Mouse (Mus musculus): ENCODE measurements around the gene Ndufb10. TPM values are rescaled to one million over a fixed set of nuclear protein-coding genes. Genes with fewer than 3 reads are reported as not detected.

Gene Ndufb10
- polyA plus RNA-seq (2016; fragmentation: Nextera tagmentation; extraction: Ambion mirVana): 206 and 217 TPM in 2 replicates

GRCm38 (mm10) chr17:24724184-24724583 lies at the start of gene Ndufb10:
Ndufb10 (minus strand) TSS chr17:24724478.
- Histone ChIP-seq H3K27me3 (peaks cover 3% of the 10 kb centered on the region; the same call in 1 of the 2 replicates), H3K4me1 (replicated peaks) (peaks cover 26% of the 10 kb centered on the region), H3K9ac (replicated peaks) (peak within 1 kb of the TSS; percentile 88), H3K4me2 (peak within 1 kb of the TSS; percentile 82), H3K36me3 (peaks cover 18% of the 10 kb centered on the region), H3K27ac (peak within 1 kb of the TSS; percentile 80), H3K4me3 (replicated peaks) (peak within 1 kb of the TSS; percentile 81), H3K9me3 (no peaks in the 10 kb centered on the region)
- under 1% methylated on average over 30 of the region's 30 CpGs for WGBS
- peak; percentile 65 for ATAC-seq (ENCODE audit: insufficient number of reproducible peaks, insufficient read depth, low FRiP score, low TSS enrichment, low read depth)

- Histone ChIP-seq H3K4me3 (replicated peaks) (no peak overlapping the region), H3K9me3 (0 out of 2 replicates have a peak, but pooled peaks cover 6% of the 10 kb centered on the region), H3K27me3 (no peaks in the 10 kb centered on the region), H3K36me3 (no peaks in the 10 kb centered on the region), H3K27ac (no peak overlapping the region), H3K9ac (replicated peaks) (no peak overlapping the region), H3K4me2 (no peak overlapping the region), H3K4me1 (replicated peaks) (peaks cover 11% of the 10 kb centered on the region; the same call in 1 of the 2 replicates)
- ATAC-seq (ENCODE audit: insufficient number of reproducible peaks, insufficient read depth, low FRiP score, low TSS enrichment, low read depth): no peak
- 87% methylated on average over 5 of the region's 5 CpGs for WGBS
Measured at GRCm38 (mm10) chr17:24773241-24773640, 49.0 kb upstream of the Ndufb10 start.

GRCm38 (mm10) chr17:24769146-24769545 lies 44.9 kb upstream of the Ndufb10 start:
- ATAC-seq (ENCODE audit: insufficient number of reproducible peaks, insufficient read depth, low FRiP score, low TSS enrichment, low read depth): no peak
- peaks cover 21% of the 10 kb centered on the region for H3K4me1 ChIP-seq (replicated peaks)

GRCm38 (mm10) chr17:24766266-24766875 lies 42.1 kb upstream of the Ndufb10 start:
- Histone ChIP-seq H3K4me2 (no peak overlapping the region), H3K4me1 (replicated peaks) (peaks cover 29% of the 10 kb centered on the region), H3K4me3 (replicated peaks) (no peak overlapping the region), H3K27me3 (no peaks in the 10 kb centered on the region; the same call in 1 of the 2 replicates), H3K9ac (replicated peaks) (no peak overlapping the region; the same call in 1 of the 2 replicates), H3K27ac (no peak overlapping the region), H3K36me3 (no peaks in the 10 kb centered on the region), H3K9me3 (no peaks in the 10 kb centered on the region)
- no peak for ATAC-seq (ENCODE audit: insufficient number of reproducible peaks, insufficient read depth, low FRiP score, low TSS enrichment, low read depth)
- 31% methylated on average over 12 of the region's 12 CpGs for WGBS

More at GRCm38 (mm10) chr17:24769146-24769545, 44.9 kb upstream of the Ndufb10 start:
- Histone ChIP-seq H3K4me3 (replicated peaks) (no peak overlapping the region), H3K4me2 (no peak overlapping the region), H3K27me3 (no peaks in the 10 kb centered on the region; the same call in 1 of the 2 replicates), H3K36me3 (no peaks in the 10 kb centered on the region), H3K27ac (no peak overlapping the region), H3K9me3 (0 out of 2 replicates have a peak, but pooled peaks cover 6% of the 10 kb centered on the region), H3K9ac (replicated peaks) (no peak overlapping the region)
- WGBS: 33% methylated on average over 3 of the region's 3 CpGs

DNA sequence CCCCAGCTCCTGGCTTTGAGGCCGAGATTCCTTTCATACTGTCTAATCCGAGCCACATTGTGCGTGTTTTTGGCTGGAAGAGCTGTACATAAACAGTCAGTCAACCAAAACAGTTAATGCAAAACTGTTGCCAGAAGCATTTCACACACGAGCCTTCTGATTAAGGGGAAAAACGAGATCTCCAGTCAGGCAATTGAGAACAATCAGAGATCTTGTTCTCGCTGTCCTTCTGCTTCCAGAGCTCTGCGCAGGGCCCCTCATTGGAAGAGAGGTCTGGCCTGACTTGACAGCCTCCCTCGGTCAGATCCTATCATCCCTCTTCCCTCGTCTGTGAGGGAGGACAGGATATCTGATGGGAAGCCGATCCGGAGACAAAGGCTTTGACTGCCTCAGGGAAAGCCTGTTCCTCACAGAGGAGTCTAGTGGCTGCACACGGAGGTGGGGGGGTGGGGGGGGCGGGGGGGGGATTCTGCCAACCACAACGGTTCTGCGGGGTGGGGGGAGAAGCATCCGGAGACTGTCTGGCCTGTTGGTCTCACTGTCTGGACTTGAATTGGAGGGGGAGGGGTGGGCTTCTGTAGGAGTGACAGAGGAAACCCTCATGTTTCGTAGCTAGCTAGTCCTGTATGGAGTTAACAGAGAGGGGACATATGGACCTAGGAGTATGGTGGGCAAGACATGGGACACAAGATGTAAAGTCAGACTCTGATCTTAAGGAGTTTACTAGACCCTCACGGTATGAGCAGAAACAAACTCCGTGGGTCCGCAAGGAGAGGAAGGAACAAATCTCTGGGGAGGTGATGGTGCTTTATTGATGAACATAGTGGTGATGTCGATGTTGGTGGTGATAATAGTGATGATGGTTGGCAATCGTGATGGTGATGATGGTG lies 41.0 kb upstream of the Ndufb10 start:
- H3K4me2 ChIP-seq: peak overlapping the region; percentile 17
- no peak overlapping the region for H3K27ac ChIP-seq
- H3K27me3 ChIP-seq: no peaks in the 10 kb centered on the region; the same call in 1 of the 2 replicates
- H3K9me3 ChIP-seq: no peaks in the 10 kb centered on the region
- H3K4me3 ChIP-seq (replicated peaks): no peak overlapping the region
- peaks cover 35% of the 10 kb centered on the region for H3K4me1 ChIP-seq (replicated peaks)
- 50% methylated on average over 21 of the region's 22 CpGs for WGBS
- no peak overlapping the region for H3K9ac ChIP-seq (replicated peaks)
- no peaks in the 10 kb centered on the region for H3K36me3 ChIP-seq
- 0 out of 2 replicates have a peak, but pooled peaks have one; percentile 33 for ATAC-seq (ENCODE audit: insufficient number of reproducible peaks, insufficient read depth, low FRiP score, low TSS enrichment, low read depth)

- no peak overlapping the region for H3K4me2 ChIP-seq
- H3K27me3 ChIP-seq: peaks cover 4% of the 10 kb centered on the region; the same call in 1 of the 2 replicates
- peak overlapping the region; percentile 51 for H3K27ac ChIP-seq
- H3K36me3 ChIP-seq: no peaks in the 10 kb centered on the region
- H3K4me1 ChIP-seq (replicated peaks): peaks cover 20% of the 10 kb centered on the region
- no peak overlapping the region for H3K9ac ChIP-seq (replicated peaks)
- peak; percentile 58 for ATAC-seq (ENCODE audit: insufficient number of reproducible peaks, insufficient read depth, low FRiP score, low TSS enrichment, low read depth)
- H3K9me3 ChIP-seq: no peaks in the 10 kb centered on the region
- 11% methylated on average over 5 of the region's 5 CpGs for WGBS
- H3K4me3 ChIP-seq (replicated peaks): no peak overlapping the region
Measured at GRCm38 (mm10) chr17:24761121-24761520, 36.8 kb upstream of the Ndufb10 start.

- Histone ChIP-seq H3K9me3 (no peaks in the 10 kb centered on the region), H3K4me3 (replicated peaks) (no peak overlapping the region), H3K27me3 (peaks cover 39% of the 10 kb centered on the region), H3K27ac (no peak overlapping the region), H3K36me3 (no peaks in the 10 kb centered on the region), H3K4me1 (replicated peaks) (peaks cover 31% of the 10 kb centered on the region), H3K4me2 (no peak overlapping the region), H3K9ac (replicated peaks) (no peak overlapping the region)
- 75% methylated on average over 1 of the region's 1 CpGs for WGBS
- ATAC-seq (ENCODE audit: insufficient number of reproducible peaks, insufficient read depth, low FRiP score, low TSS enrichment, low read depth): no peak
Measured at GRCm38 (mm10) chr17:24757394-24757793, 33.1 kb upstream of the Ndufb10 start.

GRCm38 (mm10) chr17:24752415-24753394 lies 28.4 kb upstream of the Ndufb10 start, which contains the start of gene Hs3st6:
Hs3st6 (plus strand) TSS chr17:24752988.
- no peaks in the 10 kb centered on the region for H3K36me3 ChIP-seq
- H3K4me3 ChIP-seq (replicated peaks): peak within 1 kb of the TSS; percentile 57
- H3K27ac ChIP-seq: no peak within 1 kb of the TSS
- peak; percentile 73 for ATAC-seq (ENCODE audit: insufficient number of reproducible peaks, insufficient read depth, low FRiP score, low TSS enrichment, low read depth)
- WGBS: under 1% methylated on average over 73 of the region's 82 CpGs
- H3K4me1 ChIP-seq (replicated peaks): peaks cover 20% of the 10 kb centered on the region
- H3K27me3 ChIP-seq: peaks cover 67% of the 10 kb centered on the region
- no peaks in the 10 kb centered on the region for H3K9me3 ChIP-seq
- H3K4me2 ChIP-seq: peak within 1 kb of the TSS; percentile 98
- peak within 1 kb of the TSS; percentile 50 for H3K9ac ChIP-seq (replicated peaks)

GRCm38 (mm10) chr17:24751528-24751927 lies 27.2 kb upstream of the Ndufb10 start:
- H3K4me2 ChIP-seq: peak overlapping the region; percentile 98; the same call in 1 of the 2 replicates

GRCm38 (mm10) chr17:24746986-24747385 lies 22.7 kb upstream of the Ndufb10 start:
- no peak for ATAC-seq (ENCODE audit: insufficient number of reproducible peaks, insufficient read depth, low FRiP score, low TSS enrichment, low read depth)
- Histone ChIP-seq H3K27ac (0 out of 2 replicates have a peak overlapping the region, but pooled peaks have one; percentile 12), H3K4me3 (replicated peaks) (no peak overlapping the region), H3K4me1 (replicated peaks) (peaks cover 11% of the 10 kb centered on the region; the same call in 1 of the 2 replicates), H3K9me3 (no peaks in the 10 kb centered on the region), H3K4me2 (no peak overlapping the region), H3K36me3 (peaks cover 8% of the 10 kb centered on the region; the same call in 1 of the 2 replicates), H3K9ac (replicated peaks) (no peak overlapping the region), H3K27me3 (peaks cover 27% of the 10 kb centered on the region)
- WGBS: 28% methylated on average over 4 of the region's 4 CpGs

More at GRCm38 (mm10) chr17:24751528-24751927, 27.2 kb upstream of the Ndufb10 start:
- H3K27me3 ChIP-seq: peaks cover 67% of the 10 kb centered on the region
- no peaks in the 10 kb centered on the region for H3K36me3 ChIP-seq
- H3K4me1 ChIP-seq (replicated peaks): peaks cover 31% of the 10 kb centered on the region
- ATAC-seq (ENCODE audit: insufficient number of reproducible peaks, insufficient read depth, low FRiP score, low TSS enrichment, low read depth): no peak
- 15% methylated on average over 4 of the region's 4 CpGs for WGBS
- H3K27ac ChIP-seq: no peak overlapping the region
- no peak overlapping the region; the same call in 1 of the 2 replicates for H3K9ac ChIP-seq (replicated peaks)
- H3K9me3 ChIP-seq: no peaks in the 10 kb centered on the region
- no peak overlapping the region for H3K4me3 ChIP-seq (replicated peaks)
